Mouse (Mus musculus): ENCODE results near the gene Dcxr. TPM values are rescaled to one million over a fixed set of nuclear protein-coding genes. Genes with fewer than 3 reads are reported as not detected.

The Dcxr gene
- 15.2 to 20.4 TPM (median 17.6 TPM) in 4 replicates for total RNA-seq (2023; ENCODE audit: inconsistent age)

GRCm38 (mm10) chr11:120727169-120727527 is at the start of gene Dcxr:
Gene Dcxr (minus strand): TSS chr11:120727281.

DNA sequence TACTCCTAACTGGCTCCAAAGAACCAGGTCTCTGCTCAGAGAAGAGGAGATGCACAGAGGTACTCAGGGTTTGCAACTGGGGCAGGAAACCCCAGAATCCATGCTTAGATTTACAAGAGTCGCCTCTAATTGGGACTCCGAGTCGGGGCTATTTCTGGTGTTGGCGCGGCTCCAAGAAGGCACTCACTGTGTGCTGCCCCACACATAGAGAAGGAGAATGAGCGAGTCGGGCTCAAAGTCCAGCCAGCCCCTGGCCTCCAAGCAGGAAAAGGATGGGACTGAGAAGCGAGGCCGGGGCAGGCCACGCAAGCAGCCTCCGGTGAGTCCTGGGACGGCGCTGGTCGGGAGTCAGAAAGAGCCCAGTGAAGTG is 35.6 kb upstream of the Dcxr start, which contains the start of gene Hmga1b:
Gene Hmga1b, plus strand, starts transcription at position 123 of the 370 bp plus-strand sequence.

DNA sequence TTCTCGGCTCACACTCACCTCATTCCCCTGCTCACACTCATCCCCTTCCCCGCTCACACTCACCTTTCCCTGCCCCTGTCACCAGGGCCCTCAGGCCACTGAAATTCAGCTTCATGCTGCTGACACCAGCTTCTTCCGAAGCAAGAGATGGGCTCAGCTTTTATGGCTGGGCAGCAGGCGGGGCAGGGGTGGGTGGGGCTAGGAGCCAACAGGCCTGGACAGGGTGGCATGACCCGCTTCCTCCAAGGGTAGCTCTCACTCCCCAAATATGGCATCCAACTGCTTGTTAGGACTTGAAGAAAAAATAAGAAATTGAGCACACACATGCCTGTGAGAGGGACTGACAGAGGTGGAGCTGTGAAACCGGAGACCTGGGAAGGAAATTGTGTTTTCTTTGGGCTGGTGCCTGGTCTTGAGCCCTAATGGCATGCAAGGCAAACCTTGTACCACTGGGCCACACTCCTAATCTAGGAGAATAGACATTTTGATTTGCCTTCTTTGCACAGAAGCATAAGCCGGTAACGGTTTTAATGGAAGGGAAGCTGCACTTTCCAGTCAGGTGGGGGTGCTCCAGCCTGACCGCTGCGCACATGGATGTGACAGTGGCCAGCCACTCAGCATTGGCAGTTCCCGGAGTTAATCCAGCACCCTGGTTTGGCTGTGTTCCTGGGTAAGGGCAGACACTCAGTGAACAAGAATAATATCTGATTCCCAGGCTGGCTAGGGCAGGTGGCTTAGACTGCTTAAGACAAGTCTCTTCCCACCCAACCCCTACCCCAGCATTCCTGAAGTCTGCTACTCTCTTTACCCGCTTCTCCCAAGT is 5.0 kb upstream of the Dcxr start, which contains the start of gene Cbr2:
Gene Cbr2, minus strand, starts transcription at position 257 of the 823 bp plus-strand sequence.

GRCm38 (mm10) chr11:120721124-120722066 is 5.7 kb downstream of the Dcxr start, which contains the start of gene Rac3:
Gene Rac3 (plus strand): TSS chr11:120721470.

DNA sequence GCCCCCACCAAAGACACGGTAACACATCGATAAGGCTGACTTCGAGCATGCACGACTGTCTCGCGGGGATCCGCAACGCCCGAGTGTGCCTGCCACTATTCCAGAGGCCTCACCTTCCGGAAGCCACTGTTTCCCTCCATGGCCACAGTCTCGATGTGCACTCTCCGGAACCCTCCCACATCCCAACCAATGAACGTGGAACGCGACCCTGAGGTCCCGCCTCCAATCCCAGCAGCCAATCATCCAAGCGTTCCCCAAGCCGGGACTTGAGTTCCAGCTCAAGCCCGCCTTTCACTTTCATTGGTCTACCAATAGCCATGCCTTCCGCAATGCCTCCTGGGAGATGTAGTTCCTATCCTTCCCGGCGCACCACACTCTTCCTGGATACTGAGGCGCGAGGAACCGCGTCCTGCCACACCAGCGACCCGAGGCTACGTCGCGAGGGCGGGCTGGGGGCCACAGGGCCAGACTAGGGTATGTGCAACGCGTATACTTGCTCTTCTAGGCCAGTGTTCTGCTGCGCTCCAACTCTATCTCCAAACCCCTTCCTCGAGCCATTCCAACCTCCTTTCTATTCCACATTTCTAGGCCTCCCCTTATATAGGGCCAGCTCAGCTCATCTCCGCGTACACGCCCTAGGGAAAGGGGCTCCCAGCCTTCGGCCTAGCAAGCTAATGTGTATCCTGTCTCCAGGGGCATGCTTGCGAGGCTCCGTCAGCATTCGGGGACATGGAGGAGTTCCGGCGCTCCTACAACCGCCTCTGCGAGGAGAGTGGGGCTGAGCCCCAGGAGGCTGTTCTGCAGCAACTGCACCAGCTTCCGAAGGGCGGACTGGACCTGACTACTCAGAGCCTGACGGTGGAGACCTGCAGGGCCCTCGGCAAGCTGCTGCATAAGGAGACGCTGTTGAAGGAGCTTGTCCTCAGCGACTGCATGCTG is 13.2 kb downstream of the Dcxr start, which contains the start of the genes Cenpx and Lrrc45:
Gene Cenpx, minus strand, starts transcription at position 159 of the 939 bp plus-strand sequence.
Gene Lrrc45, plus strand, starts transcription at position 346 of the 939 bp plus-strand sequence.

Other genes starting within 250 kb of the Dcxr start
- gene Mrpl12, start 242.7 kb downstream of the Dcxr start, total RNA-seq (2023; ENCODE audit: inconsistent age): 32.3 to 43.2 TPM (median 33.4 TPM) in 4 replicates
- 10.5 to 14.5 TPM (median 12.3 TPM) in 4 replicates for gene Slc25a10, start 235.4 kb downstream of the Dcxr start, total RNA-seq (2023; ENCODE audit: inconsistent age)
- not detected in 4 replicates for gene Gcgr, start 196.6 kb downstream of the Dcxr start, total RNA-seq (2023; ENCODE audit: inconsistent age)
- gene Mcrip1, start 177.6 kb downstream of the Dcxr start, total RNA-seq (2023; ENCODE audit: inconsistent age): 42.2 to 46.1 TPM (median 43.6 TPM) in 4 replicates
- gene Ppp1r27, start 176.1 kb downstream of the Dcxr start, total RNA-seq (2023; ENCODE audit: inconsistent age): not detected in 4 replicates
- gene P4hb, start 154.0 kb downstream of the Dcxr start, total RNA-seq (2023; ENCODE audit: inconsistent age): 141 to 162 TPM (median 155 TPM) in 4 replicates
- gene Arhgdia, start 145.7 kb downstream of the Dcxr start, total RNA-seq (2023; ENCODE audit: inconsistent age): 520 to 560 TPM (median 534 TPM) in 4 replicates
- gene Alyref, start 128.9 kb downstream of the Dcxr start, total RNA-seq (2023; ENCODE audit: inconsistent age): 127 to 143 TPM (median 137 TPM) in 4 replicates
- gene Anapc11, start 128.9 kb downstream of the Dcxr start, total RNA-seq (2023; ENCODE audit: inconsistent age): 45.7 to 57.2 TPM (median 47.4 TPM) in 4 replicates
- gene Npb, start 118.8 kb downstream of the Dcxr start, total RNA-seq (2023; ENCODE audit: inconsistent age): 1.1 to 3.0 TPM in 2 of 4 replicates, not detected in the others
- gene Pcyt2, start 109.3 kb downstream of the Dcxr start, total RNA-seq (2023; ENCODE audit: inconsistent age): 96.0 to 113 TPM (median 107 TPM) in 4 replicates
- 114 to 130 TPM (median 118 TPM) in 4 replicates for gene Sirt7, start 102.0 kb downstream of the Dcxr start, total RNA-seq (2023; ENCODE audit: inconsistent age)
- 57.2 to 69.2 TPM (median 65.4 TPM) in 4 replicates for gene Mafg, start 93.7 kb downstream of the Dcxr start, total RNA-seq (2023; ENCODE audit: inconsistent age)
- 0.96 to 1.9 TPM (median 1.0 TPM) in 4 replicates for gene Pycr1, start 83.5 kb downstream of the Dcxr start, total RNA-seq (2023; ENCODE audit: inconsistent age)
- 1.3 to 2.2 TPM in 2 of 4 replicates, not detected in the others for gene Myadml2, start 79.1 kb downstream of the Dcxr start, total RNA-seq (2023; ENCODE audit: inconsistent age)
- not detected in 4 replicates for gene Notum, start 66.1 kb downstream of the Dcxr start, total RNA-seq (2023; ENCODE audit: inconsistent age)
- gene Aspscr1, start 54.3 kb downstream of the Dcxr start, total RNA-seq (2023; ENCODE audit: inconsistent age): 93.0 to 111 TPM (median 107 TPM) in 4 replicates
- gene Cenpx, start 13.5 kb downstream of the Dcxr start, total RNA-seq (2023; ENCODE audit: inconsistent age): 31.7 to 39.4 TPM (median 35.3 TPM) in 4 replicates
- gene Lrrc45, start 13.4 kb downstream of the Dcxr start, total RNA-seq (2023; ENCODE audit: inconsistent age): 36.5 to 42.3 TPM (median 40.7 TPM) in 4 replicates
- gene Rac3, start 5.8 kb downstream of the Dcxr start, total RNA-seq (2023; ENCODE audit: inconsistent age): 0.48 to 2.2 TPM (median 1.6 TPM) in 3 of 4 replicates, not detected in the other
- gene Cbr2, start 4.8 kb upstream of the Dcxr start, total RNA-seq (2023; ENCODE audit: inconsistent age): not detected in 4 replicates
- 35.2 to 44.7 TPM (median 42.3 TPM) in 4 replicates for gene Hmga1b, start 35.5 kb upstream of the Dcxr start, total RNA-seq (2023; ENCODE audit: inconsistent age)
- gene Rfng, start 56.9 kb upstream of the Dcxr start, total RNA-seq (2023; ENCODE audit: inconsistent age): 11.6 to 15.4 TPM (median 14.0 TPM) in 4 replicates
- gene Gps1, start 57.0 kb upstream of the Dcxr start, total RNA-seq (2023; ENCODE audit: inconsistent age): 71.7 to 83.8 TPM (median 79.2 TPM) in 4 replicates
- 55.9 to 72.0 TPM (median 62.7 TPM) in 4 replicates for gene Dus1l, start 69.1 kb upstream of the Dcxr start, total RNA-seq (2023; ENCODE audit: inconsistent age)
- 104 to 118 TPM (median 109 TPM) in 4 replicates for gene Fasn, start 97.3 kb upstream of the Dcxr start, total RNA-seq (2023; ENCODE audit: inconsistent age)
- gene Ccdc57, start 205.6 kb upstream of the Dcxr start, total RNA-seq (2023; ENCODE audit: inconsistent age): 0.58 to 1.8 TPM (median 0.87 TPM) in 4 replicates
- gene Slc16a3, start 221.2 kb upstream of the Dcxr start, total RNA-seq (2023; ENCODE audit: inconsistent age): 0.27 to 1.0 TPM (median 0.71 TPM) in 4 replicates